Mouse (Mus musculus): ENCODE results near the gene Cyp2b9.
"Not testable (repeated sequence)": the region's sequence is repeated elsewhere in the genome, so short reads cannot be mapped to it uniquely, and the experiment has no call there.

Cyp2b9 gene

GRCm38 (mm10) chr7:26173111-26173510 lies at the start of gene Cyp2b9:
Gene Cyp2b9 (plus strand): TSS chr7:26173411.
- not testable (repeated sequence) for DNase-seq

- DNase-seq, result not testable (repeated sequence)
Measured at GRCm38 (mm10) chr7:26139623-26140022, 33.6 kb upstream of the Cyp2b9 start.

- DNase-seq, result not testable (repeated sequence)
Measured at GRCm38 (mm10) chr7:26143657-26144056, 29.6 kb upstream of the Cyp2b9 start.

- DNase-seq, result not testable (repeated sequence)
Measured at GRCm38 (mm10) chr7:26168765-26169536, 4.3 kb upstream of the Cyp2b9 start.

- no peak for DNase-seq
Measured at GRCm38 (mm10) chr7:26201083-26201482, 27.9 kb downstream of the Cyp2b9 start.

GRCm38 (mm10) chr7:26260034-26260433 lies 86.8 kb downstream of the Cyp2b9 start, which contains the start of gene Vmn1r184:
Gene Vmn1r184 (plus strand): TSS chr7:26260334.
- DNase-seq, result not testable (repeated sequence)

Data from cerebellum, adult 9-10 months (tissue).